Mouse (Mus musculus) cerebellum, postnatal 36 days (tissue): ENCODE data around the gene Slc5a10.
"Not testable (repeated sequence)": the region's sequence is repeated elsewhere in the genome, so short reads cannot be mapped to it uniquely, and the experiment has no call there.

Experiments
- DNase-seq, 2 experiments: peaks; one replicate each; pipeline ENCODE4 v3.0.0; 2021 to 2022; ENCODE audit warnings: mixed read lengths in 2 of 2

Slc5a10 gene

GRCm38 (mm10) chr11:61647110-61647910 is 73.3 kb downstream of the Slc5a10 start:
- no peak for DNase-seq

- DNase-seq = no peak
Observed at GRCm38 (mm10) chr11:61646499-61647039, 74.1 kb downstream of the Slc5a10 start.

- DNase-seq = no peak
Observed at GRCm38 (mm10) chr11:61645357-61645857, 75.2 kb downstream of the Slc5a10 start.

- DNase-seq = no peak
Observed at GRCm38 (mm10) chr11:61644576-61645326, 75.9 kb downstream of the Slc5a10 start.

- no peak for DNase-seq
Observed at GRCm38 (mm10) chr11:61643184-61643961, 77.3 kb downstream of the Slc5a10 start.

GRCm38 (mm10) chr11:61642106-61642505 is 78.5 kb downstream of the Slc5a10 start:
- DNase-seq = no peak

GRCm38 (mm10) chr11:61640585-61640984 is 80.0 kb downstream of the Slc5a10 start:
- not testable (repeated sequence) for DNase-seq

- DNase-seq = no peak
Observed at GRCm38 (mm10) chr11:61639601-61640177, 80.9 kb downstream of the Slc5a10 start.

GRCm38 (mm10) chr11:61638764-61639536 is 81.7 kb downstream of the Slc5a10 start:
- DNase-seq = no peak

GRCm38 (mm10) chr11:61637856-61638255 is 82.8 kb downstream of the Slc5a10 start:
- DNase-seq = no peak

- DNase-seq = no peak
Observed at GRCm38 (mm10) chr11:61637413-61637812, 83.2 kb downstream of the Slc5a10 start.

GRCm38 (mm10) chr11:61636309-61636708 is 84.3 kb downstream of the Slc5a10 start:
- not testable (repeated sequence) for DNase-seq

GRCm38 (mm10) chr11:61629621-61630020 is 91.0 kb downstream of the Slc5a10 start:
- no peak for DNase-seq

- DNase-seq = no peak
Observed at GRCm38 (mm10) chr11:61626509-61626908, 94.1 kb downstream of the Slc5a10 start.

- DNase-seq = no peak
Observed at GRCm38 (mm10) chr11:61625136-61625535, 95.5 kb downstream of the Slc5a10 start.
